Mouse (Mus musculus): ENCODE measurements around the gene Mfsd2b. TPM values are rescaled to one million over a fixed set of nuclear protein-coding genes. Genes with fewer than 3 reads are reported as not detected.
"Not testable (repeated sequence)": the region's sequence is repeated elsewhere in the genome, so short reads cannot be mapped to it uniquely, and the experiment has no call there.

The Mfsd2b gene
- polyA plus RNA-seq, 1 experiment from 2014 or later, result 1.7 TPM

GRCm38 (mm10) chr12:4906951-4907906, 33.1 kb upstream of the Mfsd2b start, which contains the start of gene Ubxn2a:
Gene Ubxn2a, minus strand, starts transcription at chr12:4907705.
- Histone ChIP-seq H3K27me3 (replicated peaks; ENCODE audit: control insufficient read depth, insufficient read depth, low read length) (no peaks in the 10 kb centered on the region), H3K4me3 (ENCODE audit: low read length) (peak within 1 kb of the TSS; percentile 82), H3K9me3 (ENCODE audit: control insufficient read depth, low read length) (no peaks in the 10 kb centered on the region), H3K4me1 (ENCODE audit: control insufficient read depth, insufficient read depth, low read length) (no peaks in the 10 kb centered on the region), H3K9ac (ENCODE audit: low read depth, low read length) (peak within 1 kb of the TSS; percentile 91), H3K4me2 (ENCODE audit: low read depth, low read length) (peak within 1 kb of the TSS; percentile 78), H3K27ac (ENCODE audit: low read length) (peak within 1 kb of the TSS; percentile 95), H3K36me3 (ENCODE audit: control insufficient read depth, insufficient read depth, low read length) (no peaks in the 10 kb centered on the region)
- WGBS, result under 1% methylated on average over 124 of the region's 125 CpGs
- ATAC-seq, result peak; percentile 96

DNA sequence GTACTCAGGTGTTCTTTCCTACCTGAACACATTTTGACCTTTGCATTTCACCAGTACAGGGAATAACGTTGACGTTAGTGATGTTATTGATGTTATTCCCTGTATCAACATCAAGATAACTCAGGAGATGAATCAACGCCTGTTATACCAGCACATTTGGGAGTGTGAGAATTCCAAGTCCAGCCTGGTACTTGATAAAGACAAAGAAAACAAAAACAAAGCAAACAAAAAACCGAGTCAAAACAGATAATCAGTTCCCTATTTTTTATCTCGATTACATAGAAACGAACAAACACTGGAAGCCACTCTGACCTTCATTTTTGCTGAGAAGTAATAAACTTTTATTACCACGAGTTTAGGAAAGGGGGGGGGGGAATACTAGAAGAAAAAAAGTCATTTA, 32.3 kb upstream of the Mfsd2b start:
- peak overlapping the region; percentile 91 for H3K9ac ChIP-seq (ENCODE audit: low read depth, low read length)

GRCm38 (mm10) chr12:4905946-4906345, 31.8 kb upstream of the Mfsd2b start:
- H3K36me3 ChIP-seq (ENCODE audit: control insufficient read depth, insufficient read depth, low read length), result no peaks in the 10 kb centered on the region
- no peak overlapping the region for H3K9ac ChIP-seq (ENCODE audit: low read depth, low read length)
- no peaks in the 10 kb centered on the region for H3K9me3 ChIP-seq (ENCODE audit: control insufficient read depth, low read length)
- H3K27me3 ChIP-seq (replicated peaks; ENCODE audit: control insufficient read depth, insufficient read depth, low read length), result no peaks in the 10 kb centered on the region
- no peak overlapping the region for H3K4me3 ChIP-seq (ENCODE audit: low read length)
- H3K27ac ChIP-seq (ENCODE audit: low read length), result no peak overlapping the region
- H3K4me1 ChIP-seq (ENCODE audit: control insufficient read depth, insufficient read depth, low read length), result no peaks in the 10 kb centered on the region
- H3K4me2 ChIP-seq (ENCODE audit: low read depth, low read length), result peak overlapping the region; percentile 26; the same call in 1 of the 2 replicates
- 81% methylated on average over 7 of the region's 7 CpGs for WGBS
- ATAC-seq, result no peak

More for the DNA sequence above, 32.3 kb upstream of the Mfsd2b start:
- WGBS, result 33% methylated on average over 7 of the region's 7 CpGs
- H3K4me3 ChIP-seq (ENCODE audit: low read length), result peak overlapping the region; percentile 82
- peak overlapping the region; percentile 78 for H3K4me2 ChIP-seq (ENCODE audit: low read depth, low read length)
- no peaks in the 10 kb centered on the region for H3K4me1 ChIP-seq (ENCODE audit: control insufficient read depth, insufficient read depth, low read length)
- ATAC-seq, result no peak
- peak overlapping the region; percentile 95 for H3K27ac ChIP-seq (ENCODE audit: low read length)
- H3K36me3 ChIP-seq (ENCODE audit: control insufficient read depth, insufficient read depth, low read length), result no peaks in the 10 kb centered on the region
- H3K9me3 ChIP-seq (ENCODE audit: control insufficient read depth, low read length), result no peaks in the 10 kb centered on the region
- no peaks in the 10 kb centered on the region for H3K27me3 ChIP-seq (replicated peaks; ENCODE audit: control insufficient read depth, insufficient read depth, low read length)

- Histone ChIP-seq H3K9ac (ENCODE audit: low read depth, low read length) (no peak overlapping the region), H3K4me1 (ENCODE audit: control insufficient read depth, insufficient read depth, low read length) (no peaks in the 10 kb centered on the region), H3K27me3 (replicated peaks; ENCODE audit: control insufficient read depth, insufficient read depth, low read length) (no peaks in the 10 kb centered on the region), H3K36me3 (ENCODE audit: control insufficient read depth, insufficient read depth, low read length) (no peaks in the 10 kb centered on the region), H3K9me3 (ENCODE audit: control insufficient read depth, low read length) (no peaks in the 10 kb centered on the region), H3K4me3 (ENCODE audit: low read length) (no peak overlapping the region), H3K4me2 (ENCODE audit: low read depth, low read length) (no peak overlapping the region), H3K27ac (ENCODE audit: low read length) (no peak overlapping the region)
- ATAC-seq, result no peak
- 92% methylated on average over 5 of the region's 5 CpGs for WGBS
Observed at GRCm38 (mm10) chr12:4898024-4898423, 23.9 kb upstream of the Mfsd2b start.

DNA sequence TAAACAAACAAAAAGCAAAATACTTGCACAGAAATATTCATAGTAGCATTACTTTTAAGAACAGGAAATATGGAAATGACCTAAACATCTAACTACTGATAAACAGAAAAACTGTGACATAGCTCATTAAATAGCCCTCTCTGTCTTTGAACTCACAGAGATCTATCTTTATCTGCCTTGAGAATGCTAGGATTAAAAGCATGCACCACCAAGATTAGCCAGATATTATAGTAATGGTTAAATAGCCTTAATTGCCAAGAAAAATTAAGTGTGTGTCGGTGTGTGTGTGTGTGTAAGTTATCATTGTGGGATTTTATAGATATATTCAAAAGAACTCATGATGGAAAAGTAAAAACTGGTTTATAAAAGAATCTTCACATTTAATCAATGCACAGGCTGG, 15.7 kb upstream of the Mfsd2b start:
- H3K4me2 ChIP-seq (ENCODE audit: low read depth, low read length), result no peak overlapping the region
- no peak overlapping the region for H3K27ac ChIP-seq (ENCODE audit: low read length)
- no peak overlapping the region for H3K9ac ChIP-seq (ENCODE audit: low read depth, low read length)
- no peak for ATAC-seq
- H3K4me3 ChIP-seq (ENCODE audit: low read length), result no peak overlapping the region
- H3K4me1 ChIP-seq (ENCODE audit: control insufficient read depth, insufficient read depth, low read length), result no peaks in the 10 kb centered on the region
- H3K27me3 ChIP-seq (replicated peaks; ENCODE audit: control insufficient read depth, insufficient read depth, low read length), result no peaks in the 10 kb centered on the region
- WGBS, result 82% methylated on average over 1 of the region's 1 CpGs
- no peaks in the 10 kb centered on the region for H3K9me3 ChIP-seq (ENCODE audit: control insufficient read depth, low read length)
- H3K36me3 ChIP-seq (ENCODE audit: control insufficient read depth, insufficient read depth, low read length), result peaks cover 2% of the 10 kb centered on the region; the same call in 1 of the 2 replicates

- no peak overlapping the region for H3K9ac ChIP-seq (ENCODE audit: low read depth, low read length)
- no peak for ATAC-seq
- no peak overlapping the region for H3K4me2 ChIP-seq (ENCODE audit: low read depth, low read length)
- no peaks in the 10 kb centered on the region for H3K27me3 ChIP-seq (replicated peaks; ENCODE audit: control insufficient read depth, insufficient read depth, low read length)
- H3K36me3 ChIP-seq (ENCODE audit: control insufficient read depth, insufficient read depth, low read length), result peaks cover 2% of the 10 kb centered on the region; the same call in 1 of the 2 replicates
- WGBS, result 92% methylated on average over 2 of the region's 2 CpGs
- no peak overlapping the region for H3K27ac ChIP-seq (ENCODE audit: low read length)
- H3K4me1 ChIP-seq (ENCODE audit: control insufficient read depth, insufficient read depth, low read length), result no peaks in the 10 kb centered on the region
- no peaks in the 10 kb centered on the region for H3K9me3 ChIP-seq (ENCODE audit: control insufficient read depth, low read length)
- no peak overlapping the region for H3K4me3 ChIP-seq (ENCODE audit: low read length)
Observed at GRCm38 (mm10) chr12:4889251-4889650, 15.1 kb upstream of the Mfsd2b start.

DNA sequence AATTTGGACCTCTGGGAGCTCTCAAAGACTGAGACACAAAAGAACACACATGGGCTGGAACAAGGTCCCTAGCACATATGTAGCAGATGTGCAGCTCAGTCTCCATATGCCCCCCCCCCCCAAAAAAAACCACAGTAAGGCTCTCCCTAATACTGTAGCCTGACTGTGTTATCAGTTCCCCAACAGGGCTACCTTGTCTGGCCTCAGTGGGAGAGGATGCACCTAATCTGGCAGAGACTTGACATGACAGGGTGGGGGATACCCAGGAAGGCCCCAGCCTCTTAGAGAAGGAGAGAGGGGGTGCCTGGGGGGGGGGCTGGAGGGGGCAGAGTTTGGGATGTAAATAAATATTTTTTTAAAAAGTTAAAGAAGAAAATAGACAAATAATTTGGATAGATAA, 14.6 kb upstream of the Mfsd2b start:
- H3K27me3 ChIP-seq (replicated peaks; ENCODE audit: control insufficient read depth, insufficient read depth, low read length), result no peaks in the 10 kb centered on the region
- H3K27ac ChIP-seq (ENCODE audit: low read length), result no peak overlapping the region
- no peaks in the 10 kb centered on the region for H3K4me1 ChIP-seq (ENCODE audit: control insufficient read depth, insufficient read depth, low read length)
- ATAC-seq, result no peak
- H3K9ac ChIP-seq (ENCODE audit: low read depth, low read length), result no peak overlapping the region
- no peak overlapping the region for H3K4me3 ChIP-seq (ENCODE audit: low read length)
- H3K9me3 ChIP-seq (ENCODE audit: control insufficient read depth, low read length), result no peaks in the 10 kb centered on the region
- H3K36me3 ChIP-seq (ENCODE audit: control insufficient read depth, insufficient read depth, low read length), result peaks cover 2% of the 10 kb centered on the region; the same call in 1 of the 2 replicates
- H3K4me2 ChIP-seq (ENCODE audit: low read depth, low read length), result no peak overlapping the region

- not testable (repeated sequence) for H3K36me3 ChIP-seq (ENCODE audit: control insufficient read depth, insufficient read depth, low read length); H3K27ac ChIP-seq (ENCODE audit: low read length); H3K4me3 ChIP-seq (ENCODE audit: low read length); H3K4me2 ChIP-seq (ENCODE audit: low read depth, low read length); H3K9me3 ChIP-seq (ENCODE audit: control insufficient read depth, low read length); ATAC-seq; H3K4me1 ChIP-seq (ENCODE audit: control insufficient read depth, insufficient read depth, low read length); H3K27me3 ChIP-seq (replicated peaks; ENCODE audit: control insufficient read depth, insufficient read depth, low read length); H3K9ac ChIP-seq (ENCODE audit: low read depth, low read length)
- WGBS, result 96% methylated on average over 4 of the region's 4 CpGs
Observed at GRCm38 (mm10) chr12:4886581-4886980, 12.4 kb upstream of the Mfsd2b start.

DNA sequence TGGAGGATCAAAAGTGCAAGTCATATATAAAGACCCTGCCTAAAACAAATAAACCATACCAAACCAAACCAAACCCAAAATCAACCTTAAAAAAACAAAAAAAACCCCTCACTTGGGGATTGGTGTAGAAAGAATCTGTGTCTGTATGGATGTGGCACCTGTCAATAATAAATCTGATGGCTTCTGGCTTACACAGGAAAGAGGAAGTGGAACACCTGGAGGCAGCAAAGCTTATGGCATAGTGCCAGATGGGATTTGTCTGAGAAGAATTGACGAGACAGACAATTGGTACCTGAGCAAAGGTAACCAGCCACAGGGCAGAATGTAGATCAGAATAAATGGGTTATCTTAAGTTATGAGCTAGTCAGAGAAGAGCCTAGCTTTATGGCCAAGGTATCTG, 10.9 kb upstream of the Mfsd2b start:
- Histone ChIP-seq H3K4me1 (ENCODE audit: control insufficient read depth, insufficient read depth, low read length) (no peaks in the 10 kb centered on the region), H3K4me2 (ENCODE audit: low read depth, low read length) (no peak overlapping the region), H3K36me3 (ENCODE audit: control insufficient read depth, insufficient read depth, low read length) (0 out of 2 replicates have a peak, but pooled peaks cover 5% of the 10 kb centered on the region), H3K4me3 (ENCODE audit: low read length) (no peak overlapping the region), H3K27ac (ENCODE audit: low read length) (no peak overlapping the region), H3K9me3 (ENCODE audit: control insufficient read depth, low read length) (no peaks in the 10 kb centered on the region), H3K27me3 (replicated peaks; ENCODE audit: control insufficient read depth, insufficient read depth, low read length) (no peaks in the 10 kb centered on the region), H3K9ac (ENCODE audit: low read depth, low read length) (no peak overlapping the region)
- ATAC-seq, result peak; percentile 60; the same call in 1 of the 2 replicates
- 44% methylated on average over 1 of the region's 1 CpGs for WGBS

All from intestine, embryonic 16.5 days (tissue).